Mouse (Mus musculus) bone marrow, adult 2 months (tissue): Measurements from ENCODE around the gene Rnf185.

Experiments used
- CTCF ChIP-seq: fragments of 200-500 bp; IDR thresholded peaks from 2 replicates; pipeline ENCODE4 v1.5.1; 2011; ENCODE audit warnings: low read length, control low read depth; ENCODE audit not compliant: control insufficient read depth, insufficient read depth
- POLR2A ChIP-seq: fragments of 200-500 bp; IDR thresholded peaks from 2 replicates; pipeline ENCODE4 v1.6.1; 2011; ENCODE audit warnings: low read depth, mild to moderate bottlenecking, control low read depth, low read length, borderline replicate concordance; ENCODE audit not compliant: control insufficient read depth

- no peak for TF ChIP-seq CTCF
- no peak for TF ChIP-seq POLR2A
Observed at GRCm38 (mm10) chr11:3459105-3459468, 6.9 kb upstream of the Rnf185 start.
